Mouse (Mus musculus): ENCODE measurements around the gene Tbc1d14. TPM values are rescaled to one million over a fixed set of nuclear protein-coding genes. Genes with fewer than 3 reads are reported as not detected.

Tbc1d14 gene
- polyA plus RNA-seq, 1 experiment from 2014 or later: 39.7 TPM

- no peak for TF ChIP-seq CTCF (IDR thresholded peaks at IDR 0.05; ENCODE audit: low read depth)
- H3K9ac ChIP-seq (ENCODE audit: low read depth, low read length): no peak overlapping the region
- no peaks in the 10 kb centered on the region for H3K36me3 ChIP-seq (ENCODE audit: insufficient read depth, low read length)
- no peaks in the 10 kb centered on the region for H3K9me3 ChIP-seq (replicated peaks; ENCODE audit: low read length)
- H3K27me3 ChIP-seq (ENCODE audit: insufficient read depth, low read length): no peaks in the 10 kb centered on the region
- WGBS: 69% methylated on average over 3 of the region's 3 CpGs
- ATAC-seq (replicated peaks; ENCODE audit: low FRiP score, low read depth): no peak
- H3K4me1 ChIP-seq (replicated peaks; ENCODE audit: insufficient read depth, low read length): no peaks in the 10 kb centered on the region
- no peak overlapping the region for H3K27ac ChIP-seq
- H3K4me2 ChIP-seq (ENCODE audit: low read length): no peak overlapping the region
- no peak for DNase-seq (ENCODE audit: low spot score)
- no peak overlapping the region for H3K4me3 ChIP-seq (replicated peaks; ENCODE audit: low read depth, low read length)
Observed at GRCm38 (mm10) chr5:36440741-36441140, 152.3 kb downstream of the Tbc1d14 start.

Other genes with a start within 250 kb of the Tbc1d14 start
- gene Sorcs2, start 195.1 kb downstream of the Tbc1d14 start, polyA plus RNA-seq (2015; fragmentation: Nextera tagmentation; extraction: Ambion mirVana): 5.1 and 5.8 TPM in 2 replicates
- 67.5 and 68.0 TPM in 2 replicates for gene Grpel1, start 128.3 kb downstream of the Tbc1d14 start, polyA plus RNA-seq (2015; fragmentation: Nextera tagmentation; extraction: Ambion mirVana)
- gene Tada2b, start 109.0 kb downstream of the Tbc1d14 start, polyA plus RNA-seq (2015; fragmentation: Nextera tagmentation; extraction: Ambion mirVana): 2.4 and 2.6 TPM in 2 replicates
- 0.68 and 0.74 TPM in 2 replicates for gene Ccdc96, start 108.7 kb downstream of the Tbc1d14 start, polyA plus RNA-seq (2015; fragmentation: Nextera tagmentation; extraction: Ambion mirVana)
- 19.8 and 19.9 TPM in 2 replicates for gene D5Ertd579e, start 102.7 kb upstream of the Tbc1d14 start, polyA plus RNA-seq (2015; fragmentation: Nextera tagmentation; extraction: Ambion mirVana)
- 31.1 and 33.7 TPM in 2 replicates for gene Bloc1s4, start 155.4 kb upstream of the Tbc1d14 start, polyA plus RNA-seq (2015; fragmentation: Nextera tagmentation; extraction: Ambion mirVana)
- 513 and 542 TPM in 2 replicates for gene Mrfap1, start 203.5 kb upstream of the Tbc1d14 start, polyA plus RNA-seq (2015; fragmentation: Nextera tagmentation; extraction: Ambion mirVana)
- 16.5 and 17.6 TPM in 2 replicates for gene Man2b2, start 237.4 kb upstream of the Tbc1d14 start, polyA plus RNA-seq (2015; fragmentation: Nextera tagmentation; extraction: Ambion mirVana)